Mouse (Mus musculus): ENCODE measurements around the gene Plin1.
A peak's percentile ranks its signal among the peaks of the same experiment; 100 is the strongest.

The Plin1 gene

DNA sequence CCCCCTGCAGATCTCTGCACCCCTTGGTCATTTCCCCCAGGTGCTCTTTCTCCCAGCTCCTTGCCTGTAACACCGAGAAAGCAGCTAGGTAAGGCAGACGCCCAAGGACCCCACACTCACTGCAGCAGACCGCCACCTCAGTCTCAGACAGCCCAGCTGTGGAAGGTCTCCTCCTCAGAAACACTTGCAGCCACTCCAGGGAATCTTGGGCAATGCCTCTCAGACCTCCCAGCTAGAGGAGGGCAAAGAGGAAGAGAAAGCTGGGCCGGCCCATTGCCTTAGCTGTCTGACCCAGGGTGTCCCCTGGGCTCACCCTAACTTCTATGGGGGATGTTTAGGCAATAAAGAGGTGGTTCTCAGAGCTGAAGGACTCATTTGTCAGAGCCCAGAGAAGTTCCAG lies at the start of gene Plin1:
TSS of gene Plin1 (minus strand) at position 282 of the 400 bp plus-strand sequence.
- DNase-seq (ENCODE audit: low read depth) = no peak

DNA sequence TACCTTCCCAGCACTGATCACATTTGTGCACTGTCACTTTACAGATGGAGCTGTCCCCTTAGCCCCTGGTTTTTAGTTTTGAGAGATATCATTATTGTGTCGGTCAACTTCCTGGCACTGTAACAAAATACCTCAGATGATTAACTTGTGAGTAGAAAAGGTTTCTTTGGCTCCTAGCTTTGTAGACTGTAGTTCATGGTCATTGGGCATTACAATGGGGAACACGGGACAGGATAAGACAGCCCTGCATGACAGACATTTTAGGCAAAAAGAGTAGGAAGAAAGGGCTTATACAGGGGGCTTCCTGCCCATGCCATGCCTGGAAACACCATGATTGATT lies 49.8 kb upstream of the Plin1 start:
- no peak for DNase-seq (ENCODE audit: low read depth)

- DNase-seq (ENCODE audit: low read depth) = peak; percentile 11
Measured at GRCm38 (mm10) chr7:79781826-79782515, 49.3 kb upstream of the Plin1 start.

GRCm38 (mm10) chr7:79780647-79781626 lies 48.2 kb upstream of the Plin1 start:
- peak; percentile 83 for DNase-seq (ENCODE audit: low read depth)

DNA sequence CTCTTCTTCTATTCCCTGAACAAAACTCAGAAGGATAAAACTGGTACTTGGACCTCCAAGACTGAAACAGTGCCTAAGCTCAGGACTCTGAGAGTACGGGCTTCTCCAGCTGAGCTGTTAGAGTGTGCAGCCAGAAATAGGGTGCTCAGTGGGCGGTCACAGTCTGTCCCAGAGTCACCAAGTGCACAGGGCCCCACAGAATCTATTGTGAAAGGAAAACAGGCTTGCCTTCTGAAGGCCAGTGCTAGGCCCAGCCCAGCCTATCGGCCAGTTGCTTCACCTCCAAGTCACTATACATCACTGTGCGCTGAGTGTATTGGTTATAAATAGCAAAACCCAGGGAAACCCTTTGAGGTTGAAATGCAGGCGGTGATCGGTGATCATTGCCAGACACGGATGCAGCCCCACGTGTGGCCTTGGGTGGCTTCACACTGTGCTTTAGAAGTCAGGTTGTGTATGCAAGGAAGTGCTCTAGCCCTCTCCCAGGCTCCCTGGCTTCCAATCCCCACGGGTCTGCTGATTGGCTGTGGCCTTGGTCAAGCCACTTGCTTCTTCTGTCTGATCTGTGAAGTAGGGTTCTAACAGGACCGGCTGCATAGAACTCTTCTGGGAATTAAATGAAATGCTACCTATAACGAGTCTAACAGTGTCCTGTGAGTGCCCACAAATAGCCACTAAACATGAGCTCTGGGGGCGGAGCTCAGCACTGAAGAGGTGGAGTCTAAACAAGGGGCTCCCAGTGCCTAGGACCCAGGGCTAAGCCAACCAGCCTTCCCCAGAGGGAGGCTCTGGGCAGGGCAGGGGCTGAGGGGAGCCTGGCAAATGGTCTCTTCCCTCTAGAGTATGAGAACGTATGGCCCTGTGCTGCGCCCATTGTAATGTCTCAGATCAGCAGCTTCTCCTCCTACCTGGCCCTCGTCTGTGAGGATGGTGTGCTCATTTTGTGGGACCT lies 39.1 kb upstream of the Plin1 start:
- no peak for DNase-seq (ENCODE audit: low read depth)

DNA sequence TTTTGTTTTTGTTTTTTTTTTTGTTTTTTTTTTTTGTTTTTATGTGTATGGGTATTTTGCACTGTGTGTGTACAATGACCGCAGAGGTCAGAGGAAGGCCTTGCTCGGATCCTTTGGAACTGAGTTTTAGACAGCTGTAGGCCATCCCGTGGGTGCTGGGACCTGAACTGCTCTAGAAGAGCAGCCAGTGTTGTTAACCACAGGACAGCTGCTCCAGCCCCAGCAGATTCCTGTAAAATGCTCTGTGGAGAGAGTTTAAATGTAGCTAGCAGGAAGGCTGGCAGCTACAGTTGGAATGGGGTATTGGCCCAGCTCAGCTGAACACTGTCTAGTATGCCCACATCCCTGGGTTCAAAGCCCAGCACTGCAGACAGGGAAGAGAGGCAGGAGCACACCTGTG lies 37.0 kb upstream of the Plin1 start:
- no peak for DNase-seq (ENCODE audit: low read depth)

GRCm38 (mm10) chr7:79765991-79766390 lies 33.3 kb upstream of the Plin1 start:
- DNase-seq (ENCODE audit: low read depth) = peak; percentile 21

DNA sequence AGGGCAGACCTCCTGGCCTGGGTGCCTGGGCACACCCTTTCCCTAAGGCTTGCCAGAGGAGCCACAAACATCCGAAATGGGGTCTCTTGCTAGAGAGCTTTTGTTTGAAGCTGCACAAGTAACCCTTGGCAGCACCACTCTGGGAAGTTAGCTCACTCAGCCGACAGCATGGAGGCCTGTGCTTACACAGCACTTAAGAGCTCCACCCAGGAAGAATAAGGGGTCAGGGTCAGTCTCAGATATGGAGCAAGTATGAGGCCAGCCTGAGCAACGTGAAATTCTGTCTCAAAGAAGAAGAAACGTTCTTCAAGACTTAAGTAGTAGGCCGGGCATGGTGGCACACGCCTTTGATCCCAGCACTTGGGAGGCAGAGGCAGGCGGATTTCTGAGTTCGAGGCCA lies 29.4 kb upstream of the Plin1 start:
- no peak for DNase-seq (ENCODE audit: low read depth)

DNA sequence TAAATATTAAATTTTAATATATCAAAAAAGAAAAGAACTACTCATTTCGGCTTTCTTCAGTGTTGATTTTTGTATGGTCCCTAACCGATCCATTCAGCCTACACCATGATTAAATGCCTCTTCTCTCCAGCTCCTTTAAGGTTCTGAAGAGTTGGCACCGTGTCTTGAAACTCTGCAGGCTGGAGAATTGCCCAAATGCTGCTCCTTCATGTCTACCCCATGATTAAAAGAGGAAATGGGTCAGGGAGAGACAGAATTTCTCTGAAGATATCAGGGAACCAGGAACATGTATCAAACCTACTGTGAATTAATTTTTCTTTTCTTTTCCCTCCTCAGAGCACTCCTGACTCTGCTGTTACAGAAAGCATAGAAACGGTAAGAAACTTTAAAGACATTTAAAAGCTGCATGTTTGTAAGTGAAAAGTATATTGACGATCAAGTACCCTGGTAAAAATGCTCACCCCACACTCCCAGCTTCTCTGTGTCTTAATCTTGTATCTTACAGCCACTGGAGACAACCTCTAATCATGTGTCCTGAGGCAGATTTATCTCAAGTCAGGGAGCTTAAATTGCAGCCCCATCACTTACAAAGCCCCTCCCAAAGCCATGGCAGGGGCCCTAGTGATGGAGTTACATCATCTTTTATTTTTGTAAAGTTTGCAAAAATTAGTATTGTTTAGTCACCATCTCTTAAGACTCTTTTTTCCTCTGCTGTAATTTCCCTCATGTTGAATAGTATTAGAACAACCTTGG lies 28.6 kb upstream of the Plin1 start:
- DNase-seq (ENCODE audit: low read depth) = no peak

- no peak for DNase-seq (ENCODE audit: low read depth)
Measured at GRCm38 (mm10) chr7:79759766-79760165, 27.1 kb upstream of the Plin1 start.

DNA sequence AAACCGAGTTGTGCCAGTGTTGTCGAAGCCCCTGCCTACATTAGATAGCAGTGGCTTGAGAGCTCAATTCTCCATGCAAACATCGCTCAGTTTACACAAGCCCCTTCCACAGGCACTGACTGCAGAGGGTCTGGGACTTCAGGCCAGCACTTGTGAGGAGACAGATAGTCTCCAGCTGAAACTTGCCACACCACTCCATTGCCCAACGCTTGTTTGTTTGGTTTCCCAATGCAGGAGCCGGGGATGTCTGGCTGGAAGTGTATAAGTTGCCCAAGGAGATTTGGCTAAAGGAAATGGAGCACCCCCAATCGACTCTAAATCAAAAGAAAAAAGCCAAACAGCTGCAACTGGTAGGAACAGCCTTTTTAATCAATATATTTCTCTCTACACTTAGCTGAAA lies 25.5 kb upstream of the Plin1 start:
- DNase-seq (ENCODE audit: low read depth) = no peak

GRCm38 (mm10) chr7:79756334-79756733 lies 23.6 kb upstream of the Plin1 start:
- DNase-seq (ENCODE audit: low read depth) = peak; percentile 17

GRCm38 (mm10) chr7:79749511-79749910 lies 16.8 kb upstream of the Plin1 start:
- DNase-seq (ENCODE audit: low read depth) = no peak

GRCm38 (mm10) chr7:79747659-79748058 lies 15.0 kb upstream of the Plin1 start:
- no peak for DNase-seq (ENCODE audit: low read depth)

GRCm38 (mm10) chr7:79744585-79744984 lies 11.9 kb upstream of the Plin1 start:
- peak; percentile 19 for DNase-seq (ENCODE audit: low read depth)

GRCm38 (mm10) chr7:79744051-79744450 lies 11.3 kb upstream of the Plin1 start:
- DNase-seq (ENCODE audit: low read depth) = no peak

GRCm38 (mm10) chr7:79742659-79743536 lies 10.2 kb upstream of the Plin1 start, which contains the start of the genes Pex11a and Wdr93:
TSS of gene Pex11a (minus strand) at chr7:79743131.
TSS of gene Wdr93 (plus strand) at chr7:79743163.
- DNase-seq (ENCODE audit: low read depth) = peak; percentile 92

DNA sequence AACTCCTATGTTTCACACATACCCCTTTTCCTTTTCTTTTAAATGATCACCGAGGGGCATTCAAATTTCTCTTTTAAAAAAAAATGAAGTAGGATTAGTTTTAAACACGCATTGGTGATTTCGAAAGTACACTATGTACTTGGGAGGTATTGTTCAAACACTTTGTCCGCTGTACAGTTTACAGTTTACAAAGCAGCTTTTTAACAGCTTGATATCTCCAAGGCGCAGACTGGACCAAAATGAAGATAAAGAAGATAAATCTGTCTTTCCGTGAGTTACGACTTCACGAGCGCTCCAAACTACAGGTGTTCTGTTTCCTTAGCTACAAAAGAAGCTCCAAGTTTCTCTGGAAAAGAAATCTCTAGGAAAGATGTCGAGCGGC lies 9.6 kb upstream of the Plin1 start:
- DNase-seq (ENCODE audit: low read depth) = peak; percentile 4

- no peak for DNase-seq (ENCODE audit: low read depth)
Measured at GRCm38 (mm10) chr7:79740279-79740678, 7.6 kb upstream of the Plin1 start.

DNA sequence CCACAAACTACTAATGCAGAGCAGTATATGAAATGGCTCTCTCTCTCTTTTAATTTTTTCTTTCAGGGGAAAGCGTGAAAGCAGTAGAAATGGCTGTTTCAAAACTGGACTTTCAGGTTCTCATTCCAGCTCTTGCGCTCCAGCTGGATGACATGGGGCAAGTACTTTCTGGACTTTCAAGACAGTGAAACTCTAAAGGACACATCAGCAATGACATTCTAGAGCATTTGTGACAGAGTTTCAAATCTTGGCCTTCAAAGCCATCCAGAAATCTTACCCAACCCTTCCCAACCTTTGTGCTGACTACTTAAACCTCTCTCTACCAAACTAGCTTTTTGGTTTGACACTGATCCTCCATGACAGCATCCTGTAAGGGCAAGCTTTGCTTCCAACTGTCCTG lies 6.2 kb upstream of the Plin1 start:
- DNase-seq (ENCODE audit: low read depth) = no peak
